ENCODE assay signal across 20 mouse cellular contexts in the genomic region with DNA sequence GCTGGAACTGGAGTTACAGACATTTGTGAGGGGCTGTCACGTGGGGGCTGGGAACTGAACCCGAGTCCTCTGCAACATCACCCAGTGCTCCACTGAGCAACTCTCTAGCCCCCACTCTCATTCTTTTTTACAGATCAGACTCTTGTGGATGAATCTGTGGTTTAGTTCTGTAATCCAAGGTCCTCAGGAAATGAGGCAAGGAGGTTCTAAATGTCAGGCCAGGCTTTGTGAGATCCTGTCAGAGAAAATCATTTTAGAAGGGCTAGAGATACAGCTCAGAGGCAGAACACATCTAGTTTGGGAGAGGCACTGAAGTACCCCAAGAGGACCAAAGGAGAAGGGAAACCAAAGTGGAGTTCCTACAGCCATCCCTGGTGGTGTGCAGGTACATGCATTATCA. TPM values are rescaled to one million over a fixed set of nuclear protein-coding genes. Genes with fewer than 3 reads are reported as not detected.
DNase-seq lines count a peak whose midpoint lies in the region; ATAC-seq and TF ChIP-seq lines count a peak whose summit lies in the region.
"Had no signal": no experiment of that assay in that cellular context is flagged by ENCODE, and none has a peak within 500 bp of the region (broad histone marks: within the 10 kb centered on the region; RNA-seq: fewer than 3 reads in every experiment).

No protein-coding gene starts in this region.

- ATAC-seq in common myeloid progenitor, adult 5-6 weeks (replicated peaks; ENCODE audit: low read depth, poor library complexity, severe bottlenecking): peak; percentile 28; the same call in 1 of the 2 replicates
- no peak for ATAC-seq in liver, embryonic 15.5 days (ENCODE audit: insufficient read depth)
- ATAC-seq in monocyte, adult 5-6 weeks (replicated peaks; ENCODE audit: insufficient number of reproducible peaks, low FRiP score, low TSS enrichment, poor library complexity, severe bottlenecking): peak; percentile 47
- ATAC-seq in forebrain, embryonic 15.5 days (replicated peaks): no peak
- ATAC-seq: Patski had no signal

- no peaks in the 10 kb centered on the region for H3K27me3 ChIP-seq in thymus, adult 2 months (ENCODE audit: control insufficient read depth, insufficient read depth, low read length)
- no peaks in the 10 kb centered on the region for H3K27me3 ChIP-seq in liver, embryonic 15.5 days
- no peaks in the 10 kb centered on the region for H3K27me3 ChIP-seq in forebrain, embryonic 15.5 days
- H3K27me3 ChIP-seq: embryonic facial prominence, embryonic 15.5 days; heart, embryonic 15.5 days; Patski had no signal

- no peaks in the 10 kb centered on the region for H3K9me3 ChIP-seq in liver, embryonic 15.5 days (replicated peaks)
- no peaks in the 10 kb centered on the region for H3K9me3 ChIP-seq in forebrain, embryonic 15.5 days
- H3K9me3 ChIP-seq: embryonic facial prominence, embryonic 15.5 days; heart, embryonic 15.5 days had no signal

- 27% methylated on average over 2 of the region's 2 CpGs for WGBS in thymus, adult 2 months
- 24% methylated on average over 2 of the region's 2 CpGs for WGBS in liver, embryonic 15.5 days (ENCODE audit: insufficient replicate concordance)
- WGBS in forebrain, embryonic 15.5 days: 84% methylated on average over 2 of the region's 2 CpGs

- peak overlapping the region; percentile 27; the same call in 1 of the 2 replicates for H3K27ac ChIP-seq in thymus, adult 2 months (ENCODE audit: control insufficient read depth, insufficient read depth, low read length)
- H3K27ac ChIP-seq in liver, embryonic 15.5 days (replicated peaks): peak overlapping the region; percentile 59; the same call in 1 of the 2 replicates
- H3K27ac ChIP-seq in forebrain, embryonic 15.5 days (replicated peaks): no peak overlapping the region
- H3K27ac ChIP-seq: embryonic facial prominence, embryonic 15.5 days; heart, adult 2 months; hindbrain, embryonic 14.5 days had no signal

- no peak for TF ChIP-seq POLR2A in thymus, adult 2 months (IDR thresholded peaks at IDR 0.05; ENCODE audit: control insufficient read depth, extremely low read depth, insufficient read depth, low read length, poor library complexity)

- H3K9ac ChIP-seq in liver, embryonic 15.5 days: no peak overlapping the region
- no peak overlapping the region for H3K9ac ChIP-seq in forebrain, embryonic 15.5 days (replicated peaks)
- H3K9ac ChIP-seq: embryonic facial prominence, embryonic 15.5 days; hindbrain, embryonic 14.5 days had no signal

- H3K4me2 ChIP-seq in liver, embryonic 15.5 days: no peak overlapping the region
- no peak overlapping the region for H3K4me2 ChIP-seq in forebrain, embryonic 15.5 days (replicated peaks)

- no peak overlapping the region for H3K4me3 ChIP-seq in thymus, adult 2 months (ENCODE audit: control insufficient read depth, insufficient read depth, low read length)
- H3K4me3 ChIP-seq in liver, embryonic 15.5 days (replicated peaks): no peak overlapping the region
- H3K4me3 ChIP-seq in forebrain, embryonic 15.5 days: no peak overlapping the region
- H3K4me3 ChIP-seq: heart, adult 2 months had no signal

- no peak for DNase-seq in thymus, adult 2 months
- DNase-seq in thymus, postnatal 4 days: no peak
- no peak for DNase-seq in urinary bladder, adult 2 months (ENCODE audit: low spot score)
- no peak for DNase-seq in heart, postnatal 4 days
- DNase-seq: adrenal gland, postnatal 25 days; cerebellum, adult 11 months; cerebellum, adult 9-11 months; cerebellum, postnatal 36 days; embryo, embryonic 11 days; gastrocnemius, postnatal 10 days; heart, adult 2 months; heart, postnatal 14 days had no signal

- no peak for TF ChIP-seq CTCF in thymus, adult 2 months (IDR thresholded peaks at IDR 0.05; ENCODE audit: borderline replicate concordance, control insufficient read depth, extremely low read depth, insufficient read depth, low read length, poor library complexity)

- no peaks in the 10 kb centered on the region for H3K36me3 ChIP-seq in thymus, adult 2 months (ENCODE audit: control insufficient read depth, insufficient read depth, low read length)
- H3K36me3 ChIP-seq in liver, embryonic 15.5 days (replicated peaks): peaks cover 10% of the 10 kb centered on the region; the same call in 1 of the 2 replicates
- no peaks in the 10 kb centered on the region for H3K36me3 ChIP-seq in forebrain, embryonic 15.5 days

- H3K4me1 ChIP-seq in thymus, adult 2 months (replicated peaks; ENCODE audit: control insufficient read depth, insufficient read depth, low read length): peaks cover 6% of the 10 kb centered on the region
- H3K4me1 ChIP-seq in liver, embryonic 15.5 days (replicated peaks): peaks cover 24% of the 10 kb centered on the region
- H3K4me1 ChIP-seq in forebrain, embryonic 15.5 days: no peaks in the 10 kb centered on the region

RNA-seq across cellular contexts. Expression of a gene that starts 16.4 kb away (rescaled TPM):
- polyA plus RNA-seq in thymus, adult 2 months (2012; rRNA removed): 40.4 and 48.5 TPM in 2 replicates
- 27.0 and 30.2 TPM in 2 replicates for total RNA-seq in common myeloid progenitor, adult 5-6 weeks (2017)
- 4.6 and 5.0 TPM in 2 replicates for polyA plus RNA-seq in liver, embryonic 15.5 days (2015; fragmentation: Nextera tagmentation; extraction: Ambion mirVana)
- total RNA-seq in monocyte, adult 5-6 weeks (2017): 21.6 to 40.6 TPM (median 22.9 TPM) in 3 replicates
- 7.6 and 8.4 TPM in 2 replicates for polyA plus RNA-seq in urinary bladder, adult 2 months (2012; rRNA removed)
- total RNA-seq in heart, postnatal 4 days (2021): 10 to 100 TPM; 26.0 to 27.3 TPM
- 9.0 and 9.3 TPM in 2 replicates for polyA plus RNA-seq in forebrain, embryonic 15.5 days (2015; fragmentation: Nextera tagmentation; extraction: Ambion mirVana)

RNA-seq across cellular contexts. Expression of a gene that starts 45.7 kb away (rescaled TPM):
- polyA plus RNA-seq in thymus, adult 2 months (2012; rRNA removed): 602 and 607 TPM in 2 replicates
- 2,942 and 3,478 TPM in 2 replicates for total RNA-seq in common myeloid progenitor, adult 5-6 weeks (2017)
- polyA plus RNA-seq in liver, embryonic 15.5 days (2015; fragmentation: Nextera tagmentation; extraction: Ambion mirVana): 246 and 251 TPM in 2 replicates
- total RNA-seq in monocyte, adult 5-6 weeks (2017): 1,374 to 1,946 TPM (median 1,494 TPM) in 3 replicates
- 954 and 1,046 TPM in 2 replicates for polyA plus RNA-seq in urinary bladder, adult 2 months (2012; rRNA removed)
- total RNA-seq in heart, postnatal 4 days (2021): 100 to 1,000 TPM; 497 to 542 TPM
- 438 and 464 TPM in 2 replicates for polyA plus RNA-seq in forebrain, embryonic 15.5 days (2015; fragmentation: Nextera tagmentation; extraction: Ambion mirVana)

RNA-seq across cellular contexts. Expression of a gene that starts 45.8 kb away (rescaled TPM):
- 36.2 and 51.5 TPM in 2 replicates for polyA plus RNA-seq in thymus, adult 2 months (2012; rRNA removed)
- 125 and 152 TPM in 2 replicates for total RNA-seq in common myeloid progenitor, adult 5-6 weeks (2017)
- 94.0 and 100 TPM in 2 replicates for polyA plus RNA-seq in liver, embryonic 15.5 days (2015; fragmentation: Nextera tagmentation; extraction: Ambion mirVana)
- 64.3 to 129 TPM (median 108 TPM) in 3 replicates for total RNA-seq in monocyte, adult 5-6 weeks (2017)
- polyA plus RNA-seq in urinary bladder, adult 2 months (2012; rRNA removed): 79.8 and 88.5 TPM in 2 replicates
- 100 to 1,000 TPM; 533 to 564 TPM for total RNA-seq in heart, postnatal 4 days (2021)
- 116 and 118 TPM in 2 replicates for polyA plus RNA-seq in forebrain, embryonic 15.5 days (2015; fragmentation: Nextera tagmentation; extraction: Ambion mirVana)

Comparison
In these comparisons a context has a peak if more than half of its experiments do, and no peak if none do; other contexts are left out.
1. ATAC-seq: peak in common myeloid progenitor, adult 5-6 weeks (single experiment) and monocyte, adult 5-6 weeks (single experiment); none in liver, embryonic 15.5 days (single experiment) and forebrain, embryonic 15.5 days (single experiment).